Mouse (Mus musculus) testis, postnatal 14 days (tissue): ENCODE results near the gene Tmem274.

ENCODE experiments used
- DNase-seq: peaks from one replicate; pipeline ENCODE4 v3.0.0; 2021; ENCODE audit warnings: low spot score

The Tmem274 gene

GRCm38 (mm10) chr4:149525170-149525569 is 48.0 kb downstream of the Tmem274 start:
- DNase-seq = no peak

- DNase-seq = no peak
Observed at GRCm38 (mm10) chr4:149525811-149526210, 48.6 kb downstream of the Tmem274 start.

- DNase-seq = no peak
Observed at GRCm38 (mm10) chr4:149526330-149526729, 49.2 kb downstream of the Tmem274 start.

GRCm38 (mm10) chr4:149527621-149528354 is 50.6 kb downstream of the Tmem274 start:
- no peak for DNase-seq

- DNase-seq = no peak
Observed at GRCm38 (mm10) chr4:149529691-149530090, 52.5 kb downstream of the Tmem274 start.
